ENCODE assay signal across 8 mouse cellular contexts in genomic region chr5:111227850-111228249, GRCm38 (mm10).
DNase-seq lines count a peak whose midpoint lies in the region; ATAC-seq lines count a peak whose summit lies in the region.

No protein-coding gene starts in this region.

- peaks cover 10% of the 10 kb centered on the region for H3K36me3 ChIP-seq in midbrain, embryonic 11.5 days (ENCODE audit: control insufficient read depth, insufficient read depth, low read length)
- peaks cover 20% of the 10 kb centered on the region for H3K36me3 ChIP-seq in midbrain, embryonic 16.5 days (ENCODE audit: control insufficient read depth, insufficient read depth, low read length)
- 0 out of 2 replicates have a peak, but pooled peaks cover 2% of the 10 kb centered on the region for H3K36me3 ChIP-seq in hindbrain, embryonic 11.5 days (ENCODE audit: control insufficient read depth, insufficient read depth, low read length)
- peaks cover 13% of the 10 kb centered on the region for H3K36me3 ChIP-seq in liver, embryonic 12.5 days
- H3K36me3 ChIP-seq in stomach, embryonic 16.5 days (ENCODE audit: control insufficient read depth, insufficient read depth, low read length), result peaks cover 11% of the 10 kb centered on the region

- H3K27me3 ChIP-seq in midbrain, embryonic 11.5 days (ENCODE audit: control insufficient read depth, insufficient read depth, low read length), result peaks cover 4% of the 10 kb centered on the region; the same call in 1 of the 2 replicates
- H3K27me3 ChIP-seq in midbrain, embryonic 16.5 days (ENCODE audit: control insufficient read depth, insufficient read depth, low read depth, low read length), result no peaks in the 10 kb centered on the region
- peaks cover 10% of the 10 kb centered on the region for H3K27me3 ChIP-seq in hindbrain, embryonic 11.5 days (ENCODE audit: control insufficient read depth, insufficient read depth, low read length)
- 0 out of 2 replicates have a peak, but pooled peaks cover 4% of the 10 kb centered on the region for H3K27me3 ChIP-seq in liver, embryonic 12.5 days (replicated peaks)
- no peaks in the 10 kb centered on the region for H3K27me3 ChIP-seq in stomach, embryonic 16.5 days (ENCODE audit: control insufficient read depth, insufficient read depth, low read length)

- H3K4me1 ChIP-seq in midbrain, embryonic 11.5 days (ENCODE audit: control insufficient read depth, insufficient read depth, low read length), result peaks cover 42% of the 10 kb centered on the region
- H3K4me1 ChIP-seq in midbrain, embryonic 16.5 days (ENCODE audit: control insufficient read depth, insufficient read depth, low read length), result peaks cover 27% of the 10 kb centered on the region
- H3K4me1 ChIP-seq in hindbrain, embryonic 11.5 days (replicated peaks; ENCODE audit: control insufficient read depth, insufficient read depth, low read length), result peaks cover 26% of the 10 kb centered on the region
- H3K4me1 ChIP-seq in liver, embryonic 12.5 days, result peaks cover 8% of the 10 kb centered on the region
- peaks cover 37% of the 10 kb centered on the region for H3K4me1 ChIP-seq in stomach, embryonic 16.5 days (ENCODE audit: control insufficient read depth, insufficient read depth, low read length)

- ATAC-seq in midbrain, embryonic 11.5 days (ENCODE audit: low FRiP score), result no peak
- ATAC-seq in midbrain, embryonic 16.5 days, result no peak
- no peak for ATAC-seq in hindbrain, embryonic 11.5 days (ENCODE audit: low FRiP score)
- ATAC-seq in liver, embryonic 12.5 days, result no peak
- 0 out of 2 replicates have a peak, but pooled peaks have one; percentile 25 for ATAC-seq in stomach, embryonic 16.5 days (ENCODE audit: insufficient read depth, low FRiP score)
- no peak for ATAC-seq in monocyte, adult 5-6 weeks (replicated peaks; ENCODE audit: insufficient number of reproducible peaks, low FRiP score, low TSS enrichment, poor library complexity, severe bottlenecking)
- no peak for ATAC-seq in megakaryocyte progenitor cell, adult 5-6 weeks (replicated peaks; ENCODE audit: poor library complexity)

- H3K9ac ChIP-seq in midbrain, embryonic 11.5 days (ENCODE audit: low read length), result peak overlapping the region; percentile 28; the same call in 1 of the 2 replicates
- no peak overlapping the region for H3K9ac ChIP-seq in midbrain, embryonic 16.5 days (ENCODE audit: low read depth, low read length)
- no peak overlapping the region for H3K9ac ChIP-seq in hindbrain, embryonic 11.5 days (ENCODE audit: low read depth, low read length)
- H3K9ac ChIP-seq in liver, embryonic 12.5 days, result no peak overlapping the region
- H3K9ac ChIP-seq in stomach, embryonic 16.5 days (ENCODE audit: low read length), result no peak overlapping the region

- no peaks in the 10 kb centered on the region for H3K9me3 ChIP-seq in midbrain, embryonic 11.5 days (ENCODE audit: control insufficient read depth, low read length)
- no peaks in the 10 kb centered on the region for H3K9me3 ChIP-seq in midbrain, embryonic 16.5 days (replicated peaks; ENCODE audit: control insufficient read depth, low read length, poor library complexity, severe bottlenecking)
- H3K9me3 ChIP-seq in hindbrain, embryonic 11.5 days (ENCODE audit: control insufficient read depth, low read length), result no peaks in the 10 kb centered on the region
- H3K9me3 ChIP-seq in liver, embryonic 12.5 days (replicated peaks), result no peaks in the 10 kb centered on the region
- no peaks in the 10 kb centered on the region for H3K9me3 ChIP-seq in stomach, embryonic 16.5 days (replicated peaks; ENCODE audit: control insufficient read depth, low read length)

- H3K27ac ChIP-seq in midbrain, embryonic 11.5 days (ENCODE audit: low read depth, low read length), result peak overlapping the region; percentile 72
- no peak overlapping the region for H3K27ac ChIP-seq in midbrain, embryonic 16.5 days (ENCODE audit: low read length)
- H3K27ac ChIP-seq in hindbrain, embryonic 11.5 days (ENCODE audit: low read depth, low read length), result peak overlapping the region; percentile 64; the same call in 1 of the 2 replicates
- 0 out of 2 replicates have a peak overlapping the region, but pooled peaks have one; percentile 32 for H3K27ac ChIP-seq in liver, embryonic 12.5 days
- peak overlapping the region; percentile 72 for H3K27ac ChIP-seq in stomach, embryonic 16.5 days (ENCODE audit: low read length)

- intact Hi-C loops in left cerebral cortex, postnatal 25 days (cut with DNase I), result no loop called here

- H3K4me2 ChIP-seq in midbrain, embryonic 11.5 days, result no peak overlapping the region
- H3K4me2 ChIP-seq in midbrain, embryonic 16.5 days (ENCODE audit: low read length), result no peak overlapping the region
- no peak overlapping the region for H3K4me2 ChIP-seq in hindbrain, embryonic 11.5 days (replicated peaks; ENCODE audit: low read depth, low read length)
- no peak overlapping the region for H3K4me2 ChIP-seq in liver, embryonic 12.5 days
- H3K4me2 ChIP-seq in stomach, embryonic 16.5 days (ENCODE audit: low read depth, low read length), result 0 out of 2 replicates have a peak overlapping the region, but pooled peaks have one; percentile 2

- WGBS in midbrain, embryonic 11.5 days, result 62% methylated on average over 5 of the region's 5 CpGs
- WGBS in midbrain, embryonic 16.5 days, result 56% methylated on average over 5 of the region's 5 CpGs
- WGBS in hindbrain, embryonic 11.5 days, result 43% methylated on average over 5 of the region's 5 CpGs
- WGBS in liver, embryonic 12.5 days (ENCODE audit: insufficient replicate concordance), result 47% methylated on average over 5 of the region's 5 CpGs
- WGBS in stomach, embryonic 16.5 days, result 33% methylated on average over 5 of the region's 5 CpGs

- H3K4me3 ChIP-seq in midbrain, embryonic 11.5 days (ENCODE audit: low read depth, low read length), result no peak overlapping the region
- no peak overlapping the region for H3K4me3 ChIP-seq in midbrain, embryonic 16.5 days (ENCODE audit: low read depth, low read length)
- H3K4me3 ChIP-seq in hindbrain, embryonic 11.5 days (ENCODE audit: low read depth, low read length), result no peak overlapping the region
- no peak overlapping the region for H3K4me3 ChIP-seq in liver, embryonic 12.5 days
- H3K4me3 ChIP-seq in stomach, embryonic 16.5 days (replicated peaks; ENCODE audit: low read length), result no peak overlapping the region

- DNase-seq in midbrain, embryonic 11.5 days (ENCODE audit: low spot score, missing footprints), result no peak
- DNase-seq in hindbrain, embryonic 11.5 days (ENCODE audit: low spot score), result no peak
- no peak for DNase-seq in left cerebral cortex, postnatal 25 days (ENCODE audit: low spot score in 2 of 2)
